Mouse (Mus musculus): ENCODE results near the gene Mapk8.

Mapk8 gene

GRCm38 (mm10) chr14:33400019-33400418 is 46.9 kb downstream of the Mapk8 start:
- no peak for DNase-seq (ENCODE audit: low read depth in 2 of 2, low spot score in 2 of 2)

GRCm38 (mm10) chr14:33398065-33398860 is 48.7 kb downstream of the Mapk8 start:
- no peak for DNase-seq (ENCODE audit: low read depth in 2 of 2, low spot score in 2 of 2)

GRCm38 (mm10) chr14:33380830-33381457 is 66.0 kb downstream of the Mapk8 start:
- no peak for DNase-seq (ENCODE audit: low read depth in 2 of 2, low spot score in 2 of 2)

- DNase-seq (ENCODE audit: low read depth in 2 of 2, low spot score in 2 of 2), result no peak
These were observed 68.2 kb downstream of the Mapk8 start for GRCm38 (mm10) chr14:33378723-33379122.

- no peak for DNase-seq (ENCODE audit: low read depth in 2 of 2, low spot score in 2 of 2)
These were observed 69.7 kb downstream of the Mapk8 start for GRCm38 (mm10) chr14:33377211-33377610.

GRCm38 (mm10) chr14:33374089-33374488 is 72.9 kb downstream of the Mapk8 start:
- no peak for DNase-seq (ENCODE audit: low read depth in 2 of 2, low spot score in 2 of 2)

- no peak for DNase-seq (ENCODE audit: low read depth in 2 of 2, low spot score in 2 of 2)
These were observed 73.7 kb downstream of the Mapk8 start for GRCm38 (mm10) chr14:33373271-33373670.

GRCm38 (mm10) chr14:33371248-33371647 is 75.7 kb downstream of the Mapk8 start:
- no peak for DNase-seq (ENCODE audit: low read depth in 2 of 2, low spot score in 2 of 2)

GRCm38 (mm10) chr14:33370056-33370455 is 76.9 kb downstream of the Mapk8 start:
- DNase-seq (ENCODE audit: low read depth in 2 of 2, low spot score in 2 of 2), result no peak

- DNase-seq (ENCODE audit: low read depth in 2 of 2, low spot score in 2 of 2), result no peak
These were observed 77.6 kb downstream of the Mapk8 start for GRCm38 (mm10) chr14:33369375-33369774.

GRCm38 (mm10) chr14:33366891-33367777 is 79.8 kb downstream of the Mapk8 start:
- no peak for DNase-seq (ENCODE audit: low read depth in 2 of 2, low spot score in 2 of 2)

GRCm38 (mm10) chr14:33364061-33364460 is 82.9 kb downstream of the Mapk8 start:
- no peak for DNase-seq (ENCODE audit: low read depth in 2 of 2, low spot score in 2 of 2)

- DNase-seq (ENCODE audit: low read depth in 2 of 2, low spot score in 2 of 2), result no peak
These were observed 83.3 kb downstream of the Mapk8 start for GRCm38 (mm10) chr14:33363611-33364010.

- DNase-seq (ENCODE audit: low read depth in 2 of 2, low spot score in 2 of 2), result no peak
These were observed 84.2 kb downstream of the Mapk8 start for GRCm38 (mm10) chr14:33362807-33363206.

GRCm38 (mm10) chr14:33362122-33362521 is 84.8 kb downstream of the Mapk8 start:
- no peak for DNase-seq (ENCODE audit: low read depth in 2 of 2, low spot score in 2 of 2)

GRCm38 (mm10) chr14:33361546-33361945 is 85.4 kb downstream of the Mapk8 start:
- DNase-seq (ENCODE audit: low read depth in 2 of 2, low spot score in 2 of 2), result no peak

GRCm38 (mm10) chr14:33358891-33359290 is 88.1 kb downstream of the Mapk8 start:
- no peak for DNase-seq (ENCODE audit: low read depth in 2 of 2, low spot score in 2 of 2)

GRCm38 (mm10) chr14:33357600-33358368 is 89.2 kb downstream of the Mapk8 start:
- no peak for DNase-seq (ENCODE audit: low read depth in 2 of 2, low spot score in 2 of 2)

GRCm38 (mm10) chr14:33355276-33355675 is 91.7 kb downstream of the Mapk8 start:
- DNase-seq (ENCODE audit: low read depth in 2 of 2, low spot score in 2 of 2), result no peak

- DNase-seq (ENCODE audit: low read depth in 2 of 2, low spot score in 2 of 2), result no peak
These were observed 94.1 kb downstream of the Mapk8 start for GRCm38 (mm10) chr14:33352890-33353289.
